Mouse (Mus musculus): ENCODE results near the gene Atxn2l. TPM values are rescaled to one million over a fixed set of nuclear protein-coding genes. Genes with fewer than 3 reads are reported as not detected.

Atxn2l gene
- total RNA-seq, 2 experiments from 2014 or later = 32.8 to 34.0 TPM

DNA sequence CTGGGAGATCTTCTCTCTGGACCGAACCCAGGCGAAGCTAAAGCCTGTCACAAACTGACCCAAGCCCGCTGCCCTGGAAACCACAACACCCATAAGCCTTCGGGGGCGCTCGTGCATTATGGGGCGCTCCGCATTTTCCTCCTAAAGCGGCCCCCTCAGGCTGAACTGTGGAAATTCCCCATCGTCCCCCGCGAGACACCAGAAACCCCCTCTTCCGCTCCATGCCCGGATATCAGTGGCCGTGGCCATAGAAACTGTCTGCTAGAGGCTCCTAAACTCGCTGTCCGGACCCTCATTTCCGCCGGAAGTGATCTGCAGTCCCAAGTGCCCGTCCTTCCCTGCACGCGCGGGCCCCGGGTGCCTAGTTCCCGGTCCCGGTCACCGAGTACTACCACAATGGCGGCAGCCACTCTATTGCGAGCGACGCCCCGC is 16.2 kb downstream of the Atxn2l start, which contains the start of gene Tufm:
Tufm (plus strand) TSS at position 310 of the 432 bp plus-strand sequence.
- TF ChIP-seq CTCF (IDR thresholded peaks at IDR 0.05) = peak; percentile 56
- intact Hi-C loops (cut with DNase I) = loop anchor here (2.0 to 5.0 kb wide), 2 partner anchors 16 to 95 kb away; partner anchors contain the start of genes Apobr and Atxn2l
- DNase-seq = peak; percentile 98
- Histone ChIP-seq H3K27ac (peak within 1 kb of the TSS; percentile 90), H3K4me3 (peak within 1 kb of the TSS; percentile 89)

DNA sequence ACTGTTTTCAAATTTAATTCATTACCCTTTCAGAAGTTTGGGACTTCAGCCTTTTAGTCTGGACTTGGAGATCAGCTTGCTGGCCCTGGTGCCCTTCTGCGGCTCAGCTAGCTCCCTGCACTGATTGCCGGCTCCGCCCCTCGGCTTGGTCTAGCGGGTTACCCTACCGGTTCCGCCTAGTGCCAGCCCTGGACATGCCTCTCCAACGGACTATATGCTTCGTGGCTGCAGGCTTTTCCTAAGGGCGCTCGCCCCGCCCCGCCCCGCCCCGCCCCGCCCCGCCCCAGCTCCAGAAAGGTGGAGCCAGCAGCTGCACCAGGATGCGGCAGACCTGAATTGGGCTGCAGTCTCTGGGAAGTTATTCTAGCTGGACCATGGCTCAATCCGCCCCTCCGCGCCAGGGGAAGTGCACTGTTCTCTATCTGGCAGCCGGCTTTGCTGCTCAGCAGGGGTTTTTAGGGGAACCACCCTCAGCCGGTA is 20.8 kb downstream of the Atxn2l start:
- H3K27ac ChIP-seq = peak overlapping the region; percentile 74
- DNase-seq = peak; percentile 93
- intact Hi-C loops (cut with DNase I) = loop anchor here (5.0 kb wide), 1 partner anchor 85 kb away; the partner anchor contains the start of gene Nfatc2ip
- H3K4me3 ChIP-seq = peak overlapping the region; percentile 68
- TF ChIP-seq CTCF (IDR thresholded peaks at IDR 0.05) = peak; percentile 11; the same call in 1 of the 2 replicates

DNA sequence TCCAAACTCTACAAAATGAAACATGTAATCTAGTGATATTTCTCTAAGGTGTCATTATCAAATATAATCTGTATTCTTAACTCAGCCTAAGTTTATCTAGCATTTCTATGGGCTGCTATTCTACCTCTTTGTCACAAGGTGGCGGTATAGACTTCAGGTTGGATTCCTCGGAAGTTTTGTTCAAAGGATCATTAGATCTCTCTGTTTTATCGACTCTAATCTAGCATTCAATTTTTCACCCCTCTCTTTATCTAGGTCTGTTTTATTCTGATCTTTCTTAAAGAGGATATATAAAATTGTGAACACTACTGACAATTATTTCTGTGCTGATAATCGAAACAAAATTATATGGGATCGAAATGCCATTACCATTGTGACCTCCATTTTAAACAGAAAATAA is 21.5 kb downstream of the Atxn2l start:
- Histone ChIP-seq H3K4me3 (peak overlapping the region; percentile 68), H3K27ac (peak overlapping the region; percentile 74)
- intact Hi-C loops (cut with DNase I) = loop anchor here (2.0 to 5.0 kb wide), 2 partner anchors 47 to 84 kb away; partner anchors contain the start of gene Nfatc2ip
- DNase-seq = no peak
- TF ChIP-seq CTCF (IDR thresholded peaks at IDR 0.05) = peak; percentile 86

GRCm38 (mm10) chr7:126474993-126475581 is 28.1 kb downstream of the Atxn2l start, which contains the start of gene Sh2b1:
Gene Sh2b1, minus strand, starts transcription at chr7:126475424.
- peak; percentile 43 for TF ChIP-seq CTCF (IDR thresholded peaks at IDR 0.05)
- H3K4me3 ChIP-seq = peak within 1 kb of the TSS; percentile 87
- peak within 1 kb of the TSS; percentile 99 for H3K27ac ChIP-seq
- peak; percentile 92 for DNase-seq
- intact Hi-C loops (cut with DNase I) = loop anchor here (5.0 to 10.0 kb wide), 2 partner anchors 43 to 300 kb away; partner anchors contain the start of gene Ypel3

- intact Hi-C loops (cut with DNase I) = loop anchor here (5.0 to 10.0 kb wide), 2 partner anchors 42 to 300 kb away; partner anchors contain the start of gene Ypel3
- no peak for TF ChIP-seq CTCF (IDR thresholded peaks at IDR 0.05)
- peak; percentile 61 for DNase-seq
- Histone ChIP-seq H3K4me3 (peak overlapping the region; percentile 87), H3K27ac (peak overlapping the region; percentile 99)
These were observed 28.7 kb downstream of the Atxn2l start for GRCm38 (mm10) chr7:126474486-126474955.

DNA sequence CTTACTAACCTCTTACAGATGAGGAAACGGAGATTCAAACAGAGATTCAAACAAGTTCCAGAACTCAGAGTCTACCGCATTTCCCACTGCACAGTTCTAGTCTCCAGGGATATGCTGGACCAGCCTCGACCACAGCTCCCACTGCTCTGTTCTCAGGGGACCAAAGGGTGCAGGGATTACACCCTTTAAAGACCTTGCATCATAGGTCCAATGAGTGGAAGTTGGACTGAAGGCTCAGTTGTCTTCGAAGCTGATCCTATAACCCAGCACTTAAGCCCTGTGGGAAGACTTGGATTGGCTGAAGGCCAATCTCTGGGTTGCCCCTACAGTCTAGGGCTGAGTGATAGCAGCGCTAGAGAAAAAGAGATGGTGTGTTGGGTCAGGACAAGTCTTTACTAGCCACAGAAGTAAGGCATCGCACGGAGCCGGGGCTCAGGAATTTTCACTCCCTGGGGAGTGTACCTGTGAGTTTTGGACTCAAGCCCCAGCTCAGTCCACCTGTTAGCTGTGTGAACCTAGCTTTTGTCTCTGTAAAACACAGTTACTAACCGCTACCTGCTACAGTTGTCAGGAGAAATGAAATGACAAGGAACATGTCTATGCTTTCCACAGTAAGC is 29.7 kb downstream of the Atxn2l start:
- intact Hi-C loops (cut with DNase I) = loop anchor here (5.0 to 10.0 kb wide), 2 partner anchors 41 to 301 kb away; partner anchors contain the start of gene Ypel3
- no peak for TF ChIP-seq CTCF (IDR thresholded peaks at IDR 0.05)
- peak overlapping the region; percentile 99 for H3K27ac ChIP-seq
- no peak for DNase-seq
- H3K4me3 ChIP-seq = peak overlapping the region; percentile 87

GRCm38 (mm10) chr7:126472713-126473112 is 30.5 kb downstream of the Atxn2l start:
- DNase-seq = no peak
- H3K27ac ChIP-seq = no peak overlapping the region
- H3K4me3 ChIP-seq = peak overlapping the region; percentile 87; the same call in 1 of the 2 replicates
- TF ChIP-seq CTCF (IDR thresholded peaks at IDR 0.05) = no peak
- intact Hi-C loops (cut with DNase I) = loop anchor here (5.0 to 10.0 kb wide), 2 partner anchors 40 to 302 kb away; partner anchors contain the start of gene Ypel3

DNA sequence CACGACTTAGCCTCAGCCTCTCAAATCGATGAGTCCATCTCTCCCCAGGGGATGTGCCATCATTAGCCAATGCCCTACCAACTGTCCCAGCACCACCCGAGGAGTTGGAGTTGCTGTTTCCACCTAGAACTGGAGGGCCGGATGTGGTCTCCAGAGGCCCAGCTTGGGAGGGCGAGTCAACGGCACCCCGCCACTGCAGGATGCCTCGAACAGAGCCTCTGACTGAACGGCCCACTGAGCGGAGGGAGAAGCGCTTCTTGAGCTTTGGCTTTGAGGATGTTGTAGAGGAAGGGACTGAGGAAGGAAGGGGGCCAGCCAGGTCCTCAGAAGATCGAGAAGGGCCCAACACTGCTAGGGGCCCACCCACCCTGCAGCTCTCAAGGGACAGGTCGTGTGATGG is 30.9 kb downstream of the Atxn2l start:
- TF ChIP-seq CTCF (IDR thresholded peaks at IDR 0.05) = no peak
- intact Hi-C loops (cut with DNase I) = loop anchor here (5.0 to 10.0 kb wide), 2 partner anchors 40 to 302 kb away; partner anchors contain the start of gene Ypel3
- no peak overlapping the region for H3K4me3 ChIP-seq
- no peak for DNase-seq
- no peak overlapping the region for H3K27ac ChIP-seq

DNA sequence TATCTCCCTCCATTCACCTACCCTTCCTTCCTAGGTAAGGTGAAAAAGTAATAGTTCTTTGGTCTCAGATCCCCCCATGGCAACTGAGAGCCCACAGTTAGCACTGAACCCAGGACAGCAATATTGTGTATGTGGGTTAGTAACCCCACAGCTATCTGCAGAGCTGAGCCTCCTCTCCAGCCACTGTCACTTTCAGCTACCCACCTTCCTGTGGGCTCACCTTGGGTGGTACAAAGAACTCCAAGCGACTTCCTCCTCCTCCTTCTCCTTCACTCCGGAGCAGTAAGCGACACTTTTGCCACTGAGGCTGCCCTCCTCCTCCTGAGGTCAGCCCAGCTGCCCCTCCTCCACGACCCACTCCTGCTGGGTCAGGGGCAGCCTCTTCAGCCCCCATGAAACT is 31.4 kb downstream of the Atxn2l start:
- no peak for TF ChIP-seq CTCF (IDR thresholded peaks at IDR 0.05)
- DNase-seq = no peak
- Histone ChIP-seq H3K27ac (no peak overlapping the region), H3K4me3 (no peak overlapping the region)
- intact Hi-C loops (cut with DNase I) = loop anchor here (5.0 to 10.0 kb wide), 2 partner anchors 40 to 303 kb away; partner anchors contain the start of gene Ypel3

DNA sequence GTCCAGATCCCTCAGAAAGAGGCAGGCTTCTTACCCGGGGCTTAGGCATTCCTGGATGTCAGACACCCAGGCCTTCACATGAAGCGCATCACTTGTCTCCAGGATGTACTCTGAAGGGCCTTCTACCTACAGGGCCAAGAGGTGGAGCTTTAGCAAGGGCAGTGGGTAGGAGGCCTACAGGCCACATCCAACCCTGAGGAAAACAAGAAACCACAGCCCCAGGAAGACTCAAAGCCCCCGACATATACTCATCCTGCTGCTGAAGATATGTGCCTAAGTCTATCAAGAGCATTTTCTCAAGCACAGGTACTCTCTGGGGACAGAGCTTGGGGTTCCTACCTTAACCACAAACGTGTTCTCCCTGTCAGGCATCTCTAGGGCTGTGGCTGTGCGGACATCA is 31.9 kb downstream of the Atxn2l start:
- TF ChIP-seq CTCF (IDR thresholded peaks at IDR 0.05) = no peak
- DNase-seq = no peak
- Histone ChIP-seq H3K27ac (no peak overlapping the region), H3K4me3 (no peak overlapping the region)
- intact Hi-C loops (cut with DNase I) = loop anchor here (5.0 to 10.0 kb wide), 2 partner anchors 39 to 303 kb away; partner anchors contain the start of gene Ypel3

DNA sequence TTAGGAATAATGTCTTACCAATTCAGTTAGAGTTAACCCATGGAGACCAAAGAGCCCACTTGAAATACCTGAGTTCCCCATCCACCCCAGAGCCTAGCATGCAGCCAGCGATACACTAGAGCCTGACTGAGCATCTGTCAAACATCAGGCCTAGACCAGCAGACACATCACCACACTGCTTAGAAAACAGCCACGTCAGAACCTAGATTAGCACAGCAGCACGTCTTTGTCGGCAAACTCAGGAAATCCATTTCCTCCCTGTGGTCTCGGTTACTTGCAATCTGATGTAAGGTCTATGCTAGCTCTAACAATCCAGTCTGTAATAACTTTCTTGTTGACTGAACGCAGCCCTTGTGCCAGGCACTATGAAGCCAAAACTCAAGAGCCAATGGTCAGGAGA is 33.2 kb downstream of the Atxn2l start:
- TF ChIP-seq CTCF (IDR thresholded peaks at IDR 0.05) = no peak
- no peak overlapping the region for H3K27ac ChIP-seq
- H3K4me3 ChIP-seq = no peak overlapping the region
- DNase-seq = no peak
- intact Hi-C loops (cut with DNase I) = loop anchor here (5.0 to 10.0 kb wide), 2 partner anchors 38 to 305 kb away; partner anchors contain the start of gene Ypel3

Data from gastrocnemius, adult 2 months (tissue).